Mouse (Mus musculus) neural tube, embryonic 11.5 days (tissue): ENCODE measurements at regions not wholly inside any gene's neighbourhood (a gene's known extent, or its start where the extent isn't known, plus 50 kb on each side); places are given as distances from the start of the nearest gene placed in this dataset.

Experiments
- ATAC-seq: fragments of 200-750 bp; cut with Nextera tagmentation; 2 replicates; pipeline ENCODE4 v1.8.0; 2017; ENCODE audit warnings: moderate number of reproducible peaks, mild to moderate bottlenecking, moderate TSS enrichment, moderate library complexity; ENCODE audit not compliant: insufficient read depth, low FRiP score, low TSS enrichment
- DNase-seq: peaks from one replicate; pipeline ENCODE4 v3.0.0-alpha.2; 2015; ENCODE audit warnings: low spot score
- H3K27ac ChIP-seq: fragments of 300-500 bp; sonication (generic); 2 replicates; pipeline ENCODE4 v1.5.1; 2014; ENCODE audit warnings: low read depth, mild to moderate bottlenecking, low read length
- H3K27me3 ChIP-seq: fragments of 300-500 bp; sonication (generic); 2 replicates; pipeline ENCODE4 v1.6.1; 2014; ENCODE audit warnings: mild to moderate bottlenecking, low read length, mixed read lengths; ENCODE audit not compliant: control insufficient read depth, insufficient read depth
- H3K36me3 ChIP-seq: fragments of 300-500 bp; sonication (generic); 2 replicates; pipeline ENCODE4 v1.6.1; 2014; ENCODE audit warnings: mild to moderate bottlenecking, low read length, moderate library complexity, mixed read lengths; ENCODE audit not compliant: control insufficient read depth, insufficient read depth
- H3K4me1 ChIP-seq: fragments of 300-500 bp; sonication (generic); 2 replicates; pipeline ENCODE4 v1.6.1; 2014; ENCODE audit warnings: low read length, mixed read lengths; ENCODE audit not compliant: control insufficient read depth, insufficient read depth
- H3K4me2 ChIP-seq: fragments of 300-500 bp; sonication (generic); 2 replicates; pipeline ENCODE4 v1.6.1; 2014; ENCODE audit warnings: low read depth, mild to moderate bottlenecking, moderate library complexity
- H3K4me3 ChIP-seq: fragments of 300-500 bp; sonication (generic); 2 replicates; pipeline ENCODE4 v1.5.1; 2014; ENCODE audit warnings: low read depth, low read length
- H3K9ac ChIP-seq: fragments of 300-500 bp; sonication (generic); 2 replicates; pipeline ENCODE4 v1.6.1; 2014; ENCODE audit warnings: mild to moderate bottlenecking, low read length
- H3K9me3 ChIP-seq: fragments of 300-500 bp; sonication (generic); 2 replicates; pipeline ENCODE4 v1.6.1; 2016; ENCODE audit warnings: low read length; ENCODE audit not compliant: control insufficient read depth
- WGBS: fragments of 180-500 bp; shearing (Covaris S2); extraction: QIAGEN DNeasy Blood & Tissue Kit; methylation state at CpG from one replicate; pipeline ENCODE4 v1.1.7; 2014; 5-methylcytosine and 5-hydroxymethylcytosine counted together

DNA sequence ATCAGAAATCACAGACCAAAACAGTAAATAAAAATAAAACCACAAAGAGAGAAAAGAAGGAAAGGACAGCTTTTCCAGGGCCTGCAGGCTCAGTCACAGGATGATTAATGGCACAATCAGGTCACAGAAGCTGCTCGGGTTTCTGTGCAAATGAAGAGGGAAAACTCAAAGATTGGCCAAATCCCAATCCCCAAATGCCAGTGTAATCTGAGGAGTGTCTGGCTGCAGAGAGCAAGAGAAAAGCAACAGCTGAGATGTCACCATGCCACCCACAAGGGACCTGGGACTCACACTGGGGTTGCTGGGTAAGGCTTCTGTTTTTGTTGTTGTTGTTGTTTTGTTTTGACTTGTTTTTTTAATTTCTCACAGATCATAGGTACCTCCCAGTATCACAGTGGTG is 261.5 kb upstream of the Hs6st1 start:
- Histone ChIP-seq H3K4me3 (no peak overlapping the region), H3K36me3 (no peaks in the 10 kb centered on the region), H3K4me2 (no peak overlapping the region), H3K27ac (no peak overlapping the region), H3K4me1 (peaks cover 8% of the 10 kb centered on the region), H3K9me3 (no peaks in the 10 kb centered on the region), H3K9ac (no peak overlapping the region), H3K27me3 (no peaks in the 10 kb centered on the region)
- no peak for ATAC-seq
- 0% methylated on average over 1 of the region's 1 CpGs for WGBS
- DNase-seq, result no peak

DNA sequence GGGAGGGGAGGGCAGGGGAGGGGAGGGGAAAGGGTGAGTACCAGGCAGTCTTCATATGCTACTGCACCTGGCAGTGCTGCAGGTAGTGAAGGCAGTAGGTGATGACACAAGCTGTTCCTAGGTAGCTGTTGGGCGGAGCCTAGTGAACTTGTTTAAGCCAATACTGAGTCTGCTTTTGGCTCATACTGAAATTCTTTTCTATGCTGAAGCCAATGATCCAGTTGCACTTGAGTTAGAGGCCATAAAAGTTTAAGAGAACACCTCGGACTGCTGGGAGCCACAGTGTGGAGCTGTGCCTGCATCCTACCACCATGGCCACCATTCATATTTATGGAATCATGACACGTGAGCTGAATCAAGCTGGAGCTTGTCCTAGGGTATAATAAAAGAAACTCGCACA is 259.3 kb upstream of the Hs6st1 start:
- Histone ChIP-seq H3K9me3 (no peaks in the 10 kb centered on the region), H3K27ac (no peak overlapping the region), H3K4me2 (no peak overlapping the region), H3K36me3 (no peaks in the 10 kb centered on the region), H3K27me3 (no peaks in the 10 kb centered on the region), H3K4me1 (peaks cover 8% of the 10 kb centered on the region), H3K4me3 (no peak overlapping the region), H3K9ac (no peak overlapping the region)
- ATAC-seq, result no peak
- 87% methylated on average over 4 of the region's 4 CpGs for WGBS
- no peak for DNase-seq

DNA sequence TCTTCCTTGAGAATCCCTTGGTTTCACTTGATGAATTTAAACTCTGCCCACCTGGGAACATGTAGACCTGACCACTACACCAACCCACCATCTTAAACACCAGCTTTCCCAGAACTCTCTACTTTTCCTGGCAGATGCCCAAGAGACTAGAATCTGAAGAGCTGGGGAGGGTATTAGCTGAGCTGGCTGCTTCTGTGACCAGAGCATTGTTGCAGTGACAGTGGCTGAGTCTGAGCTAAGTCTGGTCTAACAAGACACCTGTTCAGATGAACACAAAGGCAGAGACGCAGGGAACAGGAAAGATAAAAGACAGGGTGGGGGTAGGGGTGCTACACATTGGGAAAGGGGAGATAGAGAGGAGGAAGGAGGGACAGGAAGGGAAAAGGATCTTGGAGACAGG is 258.9 kb upstream of the Hs6st1 start:
- no peak overlapping the region for H3K27ac ChIP-seq
- H3K9me3 ChIP-seq, result no peaks in the 10 kb centered on the region
- H3K9ac ChIP-seq, result no peak overlapping the region
- peaks cover 7% of the 10 kb centered on the region for H3K4me1 ChIP-seq
- ATAC-seq (no peak), DNase-seq (no peak)
- no peak overlapping the region for H3K4me2 ChIP-seq
- no peak overlapping the region for H3K4me3 ChIP-seq
- no peaks in the 10 kb centered on the region for H3K36me3 ChIP-seq
- WGBS, result 73% methylated on average over 1 of the region's 1 CpGs
- H3K27me3 ChIP-seq, result no peaks in the 10 kb centered on the region

DNA sequence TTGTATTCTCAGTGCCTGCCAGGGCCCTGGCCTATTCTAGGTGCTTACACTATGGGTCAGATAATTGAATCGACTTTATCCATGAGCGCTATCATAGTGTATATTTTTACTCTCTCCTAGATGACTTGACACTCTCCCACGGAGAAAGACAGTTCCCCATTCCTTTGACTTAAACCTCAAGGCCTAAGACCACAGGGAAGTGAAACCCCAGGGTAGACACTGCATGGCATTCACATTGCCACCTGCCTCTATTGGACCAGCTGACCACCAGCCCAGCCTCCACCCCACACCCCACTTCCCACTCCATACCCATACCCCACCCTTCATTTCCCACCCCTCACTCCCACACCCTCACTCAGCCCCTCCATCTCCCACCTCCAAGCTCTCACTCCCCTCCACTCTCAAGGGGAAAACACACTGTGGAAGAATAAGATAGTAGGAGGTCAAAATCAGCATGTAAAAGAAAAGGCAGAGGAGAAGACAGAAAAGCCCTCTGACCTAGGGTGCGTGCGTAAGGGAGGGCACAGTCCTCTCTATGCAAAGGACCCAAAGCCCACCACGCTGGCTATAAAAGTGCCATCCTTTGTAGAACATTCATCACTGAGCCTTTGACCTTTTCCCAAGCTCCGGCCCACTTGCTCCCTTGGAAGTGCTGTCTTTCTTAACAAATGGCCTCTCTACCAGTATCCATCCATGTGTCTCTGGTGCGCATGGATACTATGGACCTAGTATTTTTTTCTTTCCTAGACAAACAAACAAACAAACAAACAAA is 257.4 kb upstream of the Hs6st1 start:
- peaks cover 6% of the 10 kb centered on the region for H3K4me1 ChIP-seq
- H3K4me2 ChIP-seq, result no peak overlapping the region
- no peak overlapping the region for H3K9ac ChIP-seq
- H3K27ac ChIP-seq, result no peak overlapping the region
- no peaks in the 10 kb centered on the region for H3K9me3 ChIP-seq
- H3K27me3 ChIP-seq, result no peaks in the 10 kb centered on the region
- WGBS, result 39% methylated on average over 8 of the region's 8 CpGs
- no peaks in the 10 kb centered on the region for H3K36me3 ChIP-seq
- DNase-seq (no peak), ATAC-seq (peak; percentile 54; the same call in 1 of the 2 replicates)
- no peak overlapping the region for H3K4me3 ChIP-seq

DNA sequence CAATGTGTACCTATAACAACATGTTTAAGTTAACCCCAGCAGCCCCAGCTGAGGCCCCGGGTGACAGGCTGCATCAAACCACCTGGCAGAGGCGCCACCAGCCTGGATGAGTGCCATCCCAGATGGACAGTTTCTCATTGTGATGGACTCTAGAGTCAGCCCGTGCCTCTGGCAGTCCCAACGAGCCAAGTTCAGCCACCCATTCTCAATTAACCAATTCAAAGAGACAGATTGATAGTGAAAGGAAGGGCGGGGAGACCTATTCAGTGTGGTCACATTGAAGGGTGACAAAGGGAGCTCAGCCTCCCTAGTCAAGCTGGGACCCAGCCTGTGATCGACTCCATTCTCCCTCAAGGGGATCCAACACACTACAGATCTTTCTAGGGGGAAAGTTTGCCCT is 256.8 kb upstream of the Hs6st1 start:
- Histone ChIP-seq H3K9ac (no peak overlapping the region), H3K36me3 (no peaks in the 10 kb centered on the region), H3K27ac (no peak overlapping the region), H3K9me3 (no peaks in the 10 kb centered on the region), H3K4me1 (peaks cover 3% of the 10 kb centered on the region), H3K4me3 (no peak overlapping the region), H3K27me3 (no peaks in the 10 kb centered on the region), H3K4me2 (no peak overlapping the region)
- 25% methylated on average over 6 of the region's 6 CpGs for WGBS
- DNase-seq (peak; percentile 33), ATAC-seq (peak; percentile 81)

DNA sequence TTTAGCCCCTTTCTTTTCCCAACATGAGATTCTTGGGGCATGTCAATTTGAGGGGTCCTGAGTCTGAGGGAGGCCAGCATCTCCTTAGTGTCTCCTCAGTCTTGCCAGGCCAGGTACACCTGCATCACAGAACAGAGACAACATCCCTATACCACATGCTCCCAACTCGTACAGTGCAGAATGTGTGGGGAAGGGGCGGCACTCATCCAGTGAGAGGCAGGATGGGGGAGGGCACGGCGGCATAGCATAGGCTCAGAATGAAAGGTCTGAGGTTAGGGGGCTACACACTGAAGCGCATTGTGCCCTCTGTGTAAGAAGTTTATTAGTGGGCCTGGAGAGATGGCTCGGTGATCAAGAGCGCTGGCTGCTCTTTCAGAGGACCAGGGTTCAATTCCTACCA is 256.4 kb upstream of the Hs6st1 start:
- H3K36me3 ChIP-seq, result no peaks in the 10 kb centered on the region
- no peaks in the 10 kb centered on the region for H3K9me3 ChIP-seq
- no peak overlapping the region for H3K9ac ChIP-seq
- DNase-seq, result no peak
- no peak overlapping the region for H3K4me3 ChIP-seq
- no peak overlapping the region for H3K4me2 ChIP-seq
- H3K4me1 ChIP-seq, result peaks cover 3% of the 10 kb centered on the region
- no peaks in the 10 kb centered on the region for H3K27me3 ChIP-seq
- ATAC-seq, result peak; percentile 36; the same call in 1 of the 2 replicates
- H3K27ac ChIP-seq, result no peak overlapping the region
- WGBS, result 68% methylated on average over 7 of the region's 7 CpGs

DNA sequence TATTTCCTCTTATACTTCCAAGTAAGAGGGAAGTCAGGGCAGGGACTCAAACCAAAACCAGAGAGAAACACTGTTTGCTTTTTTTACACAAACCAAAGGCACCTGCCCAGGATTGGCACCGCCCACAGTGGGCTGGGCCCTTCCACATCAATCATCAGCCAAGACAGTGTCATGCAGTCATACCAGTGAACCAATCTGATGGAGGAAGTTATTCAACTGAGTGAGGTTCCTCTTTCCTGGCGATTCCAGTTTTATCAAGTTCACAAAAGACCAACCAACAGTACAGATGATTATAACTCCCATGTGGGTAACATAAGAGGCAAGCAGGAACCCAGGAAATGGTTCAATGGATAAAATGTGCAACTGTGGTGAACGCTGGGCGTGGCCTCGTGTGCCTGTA is 254.6 kb upstream of the Hs6st1 start:
- 93% methylated on average over 5 of the region's 5 CpGs for WGBS
- H3K4me2 ChIP-seq, result no peak overlapping the region
- ATAC-seq, result no peak
- H3K4me3 ChIP-seq, result no peak overlapping the region
- no peaks in the 10 kb centered on the region for H3K36me3 ChIP-seq
- no peak for DNase-seq
- H3K9ac ChIP-seq, result no peak overlapping the region
- H3K27me3 ChIP-seq, result no peaks in the 10 kb centered on the region
- no peak overlapping the region for H3K27ac ChIP-seq
- peaks cover 3% of the 10 kb centered on the region for H3K4me1 ChIP-seq
- no peaks in the 10 kb centered on the region for H3K9me3 ChIP-seq

DNA sequence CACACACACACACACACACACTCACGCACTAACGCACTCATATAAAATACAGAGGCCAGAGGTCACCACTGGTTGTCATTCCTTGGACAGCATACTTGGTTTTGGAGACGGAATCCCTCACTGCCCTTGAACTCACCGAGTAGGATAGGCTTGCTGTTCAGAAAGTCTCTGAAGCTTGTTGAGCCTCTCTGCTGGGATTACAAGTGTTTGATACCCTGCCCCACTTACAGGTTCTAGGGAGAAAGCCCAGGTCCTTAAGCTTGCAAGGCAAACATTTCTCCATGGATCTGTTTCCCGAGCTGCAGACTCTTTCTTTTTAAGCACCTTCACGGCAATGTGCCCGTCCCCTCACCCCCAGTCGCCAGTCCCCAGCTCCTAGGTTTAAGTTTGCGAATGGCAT is 254.0 kb upstream of the Hs6st1 start:
- Histone ChIP-seq H3K27ac (no peak overlapping the region), H3K9ac (no peak overlapping the region), H3K36me3 (no peaks in the 10 kb centered on the region), H3K4me3 (no peak overlapping the region), H3K4me2 (no peak overlapping the region), H3K4me1 (peaks cover 3% of the 10 kb centered on the region), H3K9me3 (no peaks in the 10 kb centered on the region), H3K27me3 (no peaks in the 10 kb centered on the region)
- DNase-seq, result no peak
- WGBS, result 80% methylated on average over 9 of the region's 9 CpGs
- ATAC-seq, result no peak

DNA sequence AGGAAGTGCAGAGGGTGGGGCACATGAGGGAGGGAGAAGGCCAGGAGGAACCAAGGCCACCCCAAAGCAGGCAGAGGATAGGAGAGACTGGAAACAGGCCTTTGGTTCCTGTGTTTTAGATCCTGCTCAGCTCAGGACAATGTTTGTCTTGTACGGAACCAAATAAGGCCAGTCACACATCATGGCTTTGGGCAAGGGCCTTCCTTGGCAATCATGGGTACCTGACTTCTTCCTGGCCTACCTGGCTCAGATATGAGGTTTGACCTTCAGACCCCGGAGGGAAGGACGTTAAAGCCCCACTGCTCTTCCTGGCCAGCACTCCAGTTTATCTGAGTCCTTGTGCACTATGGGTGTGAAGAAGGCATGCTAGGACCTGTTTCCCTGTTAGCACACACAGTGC is 253.4 kb upstream of the Hs6st1 start:
- ATAC-seq, result no peak
- WGBS, result 95% methylated on average over 3 of the region's 3 CpGs

More for the DNA sequence above, 253.4 kb upstream of the Hs6st1 start:
- H3K9ac ChIP-seq, result no peak overlapping the region
- no peaks in the 10 kb centered on the region for H3K9me3 ChIP-seq
- no peak overlapping the region for H3K4me3 ChIP-seq
- H3K36me3 ChIP-seq, result no peaks in the 10 kb centered on the region
- peaks cover 3% of the 10 kb centered on the region for H3K4me1 ChIP-seq
- H3K4me2 ChIP-seq, result no peak overlapping the region
- H3K27ac ChIP-seq, result no peak overlapping the region
- H3K27me3 ChIP-seq, result no peaks in the 10 kb centered on the region
- no peak for DNase-seq
